Mouse (Mus musculus) heart, postnatal 0 days (tissue): ENCODE results near the gene Gprasp1. TPM values are rescaled to one million over a fixed set of nuclear protein-coding genes. Genes with fewer than 3 reads are reported as not detected.
"Not testable (repeated sequence)": the region's sequence is repeated elsewhere in the genome, so short reads cannot be mapped to it uniquely, and the experiment has no call there.

Experiments
- ATAC-seq: fragments of 200-750 bp; cut with Nextera tagmentation; 2 replicates; pipeline ENCODE4 v1.8.0; 2017; ENCODE audit warnings: low read depth, moderate number of reproducible peaks, moderate library complexity; ENCODE audit not compliant: insufficient read depth
- DNase-seq: peaks from one replicate; pipeline ENCODE4 v3.0.0-alpha.2; 2016; ENCODE audit warnings: low spot score
- H3K27ac ChIP-seq: fragments of 300-500 bp; sonication (generic); 2 replicates; pipeline ENCODE4 v1.5.1; 2014; ENCODE audit warnings: low read depth, mild to moderate bottlenecking
- H3K27me3 ChIP-seq: fragments of 300-500 bp; sonication (generic); 2 replicates; pipeline ENCODE4 v1.6.1; 2014; ENCODE audit warnings: low read length, mixed read lengths; ENCODE audit not compliant: control insufficient read depth, insufficient read depth
- H3K36me3 ChIP-seq: fragments of 300-500 bp; sonication (generic); replicated peaks from 2 replicates; pipeline ENCODE4 v1.6.1; 2014; ENCODE audit warnings: low read length, mixed read lengths; ENCODE audit not compliant: control insufficient read depth, insufficient read depth
- H3K4me1 ChIP-seq: fragments of 300-500 bp; sonication (generic); 2 replicates; pipeline ENCODE4 v1.6.1; 2014; ENCODE audit warnings: antibody characterized with exemption; ENCODE audit not compliant: control insufficient read depth, insufficient read depth
- H3K4me2 ChIP-seq: fragments of 300-500 bp; sonication (generic); 2 replicates; pipeline ENCODE4 v1.6.1; 2014; ENCODE audit warnings: low read depth, mild to moderate bottlenecking, low read length, moderate library complexity
- H3K4me3 ChIP-seq: fragments of 300-500 bp; sonication (generic); 2 replicates; pipeline ENCODE4 v1.5.1; 2014; ENCODE audit warnings: low read depth, low read length
- H3K9ac ChIP-seq: fragments of 300-500 bp; sonication (generic); replicated peaks from 2 replicates; pipeline ENCODE4 v1.6.1; 2014; ENCODE audit warnings: low read depth, low read length, mixed read lengths
- H3K9me3 ChIP-seq: fragments of 300-500 bp; sonication (generic); replicated peaks from 2 replicates; pipeline ENCODE4 v1.6.1; 2016; ENCODE audit warnings: low read length; ENCODE audit not compliant: control insufficient read depth
- CTCF ChIP-seq: IDR thresholded peaks from 2 replicates; pipeline ENCODE4 v1.5.1; 2016; ENCODE audit warnings: antibody characterized with exemption, control low read depth, low read depth
- EP300 ChIP-seq: IDR thresholded peaks from 2 replicates; pipeline ENCODE4 v1.6.1; 2016; ENCODE audit warnings: antibody characterized with exemption, low read depth
- WGBS: fragments of 180-500 bp; shearing (Covaris S2); extraction: QIAGEN DNeasy Blood & Tissue Kit; methylation state at CpG from one replicate; pipeline ENCODE4 v1.1.7; 2014; 5-methylcytosine and 5-hydroxymethylcytosine counted together
- polyA plus RNA-seq: library from polyadenylated mRNA; unstranded; fragments of >200 nt; fragmentation: Nextera tagmentation; extraction: Ambion mirVana; gene quantifications from 2 replicates; pipeline ENCODE4 v1.2.1, GENCODE M21; 2015
- total RNA-seq: library from RNA; depleted of rRNA; stranded (reverse); fragments of >200 nt; gene quantifications from 2 replicates; pipeline ENCODE4 v1.2.3, GENCODE M21; 2014; ENCODE audit warnings: low replicate concordance

The Gprasp1 gene
- total and polyA plus RNA-seq, 2 experiments from 2014 or later = 13.0 to 16.7 TPM

DNA sequence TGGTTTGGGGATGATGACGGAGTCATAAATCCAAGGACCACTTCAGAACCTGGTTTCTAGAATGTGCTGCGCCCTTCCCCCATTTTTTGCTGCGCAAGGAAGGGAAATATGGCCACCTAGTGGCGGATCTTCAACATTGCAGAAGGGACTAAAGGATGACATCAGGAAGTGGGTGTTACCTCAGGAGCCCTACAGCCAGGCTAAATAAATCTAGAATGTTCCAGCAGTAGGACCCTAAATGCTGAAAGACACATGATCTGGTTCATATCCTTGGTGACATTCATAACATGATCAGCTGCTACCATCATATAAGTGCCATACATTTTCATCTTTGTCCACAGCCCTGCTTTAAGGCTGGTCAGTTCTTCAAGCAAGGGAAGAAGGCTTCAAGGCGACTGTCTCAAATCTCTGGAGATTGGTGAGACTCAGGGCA lies 54.7 kb downstream of the Gprasp1 start, which contains the start of gene Bhlhb9:
Gene Bhlhb9, plus strand, starts transcription at position 383 of the 433 bp plus-strand sequence.
- peak; percentile 71 for TF ChIP-seq CTCF
- not testable (repeated sequence) for H3K27ac ChIP-seq, H3K27me3 ChIP-seq, H3K4me1 ChIP-seq, ATAC-seq, H3K9me3 ChIP-seq, H3K36me3 ChIP-seq
- peak; percentile 54 for DNase-seq
- 11% methylated on average over 3 of the region's 5 CpGs for WGBS
- Histone ChIP-seq H3K4me2 (peak within 1 kb of the TSS; percentile 70), H3K4me3 (peak within 1 kb of the TSS; percentile 56), H3K9ac (peak within 1 kb of the TSS; percentile 53)

DNA sequence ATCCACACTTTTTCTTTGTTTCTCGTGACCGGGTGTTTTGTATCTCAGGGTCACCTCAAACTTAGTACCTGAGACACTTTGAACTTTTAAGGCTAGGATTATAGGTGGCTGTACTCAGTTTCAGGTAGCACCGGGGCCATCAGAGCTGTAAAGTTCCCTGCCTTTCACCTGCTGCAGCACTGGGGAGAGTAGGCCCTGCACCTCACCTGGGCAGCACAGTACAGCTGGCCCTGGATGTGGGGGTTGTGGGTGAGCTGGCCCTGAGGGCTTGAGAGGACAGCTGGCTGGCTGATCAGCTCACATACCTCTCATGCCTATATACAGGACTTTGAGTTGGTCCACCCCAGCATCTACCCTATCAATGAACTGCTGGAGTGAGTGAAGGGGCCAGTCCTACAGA lies 61.6 kb downstream of the Gprasp1 start:
- Histone ChIP-seq H3K9me3 (no peaks in the 10 kb centered on the region), H3K9ac (no peak overlapping the region), H3K36me3 (no peaks in the 10 kb centered on the region), H3K4me2 (no peak overlapping the region), H3K4me1 (no peaks in the 10 kb centered on the region), H3K27ac (no peak overlapping the region), H3K27me3 (no peaks in the 10 kb centered on the region), H3K4me3 (no peak overlapping the region)
- WGBS = 85% methylated on average over 3 of the region's 3 CpGs
- TF ChIP-seq EP300 (no peak), CTCF (no peak)
- DNase-seq = no peak
- no peak for ATAC-seq

DNA sequence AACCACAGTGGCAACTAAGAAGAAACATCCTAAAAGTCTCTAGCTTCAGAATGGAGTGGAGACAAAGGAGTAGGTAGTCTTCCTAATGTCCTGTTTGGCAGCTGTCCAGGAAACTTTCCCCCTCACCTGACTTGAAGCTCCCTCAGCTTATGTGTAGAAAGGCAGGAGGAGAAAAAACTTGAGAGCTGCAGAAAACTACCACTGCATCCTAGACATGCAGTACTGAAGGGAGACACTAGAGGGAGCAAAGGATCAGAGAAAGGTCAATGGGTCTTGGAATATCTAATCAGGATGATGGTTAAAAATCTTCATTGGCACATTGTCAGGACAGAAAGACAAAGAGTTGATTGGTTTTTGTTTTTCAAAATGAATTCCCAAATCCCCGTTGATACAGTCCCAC lies 63.2 kb downstream of the Gprasp1 start:
- WGBS = 4% methylated on average over 1 of the region's 1 CpGs
- no peak for ATAC-seq
- H3K36me3 ChIP-seq = no peaks in the 10 kb centered on the region
- no peak overlapping the region for H3K4me2 ChIP-seq
- no peaks in the 10 kb centered on the region for H3K27me3 ChIP-seq
- no peak overlapping the region for H3K9ac ChIP-seq
- H3K4me1 ChIP-seq = no peaks in the 10 kb centered on the region
- H3K4me3 ChIP-seq = no peak overlapping the region
- TF ChIP-seq EP300 (no peak), CTCF (peak; percentile 73)
- no peaks in the 10 kb centered on the region for H3K9me3 ChIP-seq
- no peak overlapping the region for H3K27ac ChIP-seq
- no peak for DNase-seq

DNA sequence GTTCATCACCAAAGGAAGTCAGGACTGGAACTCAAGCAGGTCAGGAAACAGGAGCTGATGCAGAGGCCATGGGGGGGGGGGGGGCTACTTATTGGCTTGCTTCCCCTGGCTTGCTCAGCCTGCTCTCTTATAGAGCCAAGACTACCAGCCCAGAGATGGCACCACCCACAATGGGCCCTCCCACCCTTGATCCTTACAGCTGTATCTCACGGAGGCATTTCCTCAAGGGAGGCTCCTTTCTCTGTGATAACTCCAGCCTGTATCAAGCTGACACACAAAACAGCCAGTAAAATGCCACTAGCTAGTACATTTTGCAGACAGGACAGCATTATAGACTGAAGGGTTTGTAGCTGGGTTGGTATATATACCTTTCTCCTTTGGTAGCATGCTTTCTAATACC lies 93.4 kb downstream of the Gprasp1 start:
- not testable (repeated sequence) for H3K4me1 ChIP-seq, H3K4me2 ChIP-seq, H3K9me3 ChIP-seq, H3K9ac ChIP-seq, H3K4me3 ChIP-seq, H3K36me3 ChIP-seq, DNase-seq, H3K27ac ChIP-seq, ATAC-seq, H3K27me3 ChIP-seq
- whole genome bisulfite sequencing = 38% methylated on average over 1 of the region's 1 CpGs

DNA sequence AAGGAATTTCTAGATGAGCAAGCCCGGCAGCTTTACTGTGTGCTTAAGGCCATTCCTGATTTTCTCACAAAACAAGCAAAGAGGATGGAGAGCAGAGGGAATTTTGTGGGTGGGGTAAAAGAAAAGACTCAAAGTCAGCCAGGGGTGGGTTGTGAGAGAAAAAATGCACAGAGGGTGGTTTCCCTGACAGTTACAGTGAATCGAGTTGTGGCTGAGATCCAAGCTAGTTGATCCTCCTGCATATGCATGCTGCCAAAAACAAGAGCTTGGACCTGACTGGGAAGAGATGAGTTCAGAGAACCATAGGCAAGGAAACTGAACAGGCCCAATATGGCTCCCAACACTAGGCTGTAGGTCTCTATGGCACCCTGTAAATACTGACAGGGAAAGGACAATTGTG lies 95.4 kb downstream of the Gprasp1 start:
- H3K27ac ChIP-seq = no peak overlapping the region
- H3K4me2 ChIP-seq = no peak overlapping the region
- WGBS = 53% methylated on average over 2 of the region's 2 CpGs
- no peaks in the 10 kb centered on the region for H3K9me3 ChIP-seq
- ATAC-seq (no peak), DNase-seq (no peak)
- no peaks in the 10 kb centered on the region for H3K36me3 ChIP-seq
- TF ChIP-seq EP300 = no peak
- no peak for TF ChIP-seq CTCF
- no peaks in the 10 kb centered on the region for H3K4me1 ChIP-seq
- H3K9ac ChIP-seq = no peak overlapping the region
- no peak overlapping the region for H3K4me3 ChIP-seq
- no peaks in the 10 kb centered on the region for H3K27me3 ChIP-seq

DNA sequence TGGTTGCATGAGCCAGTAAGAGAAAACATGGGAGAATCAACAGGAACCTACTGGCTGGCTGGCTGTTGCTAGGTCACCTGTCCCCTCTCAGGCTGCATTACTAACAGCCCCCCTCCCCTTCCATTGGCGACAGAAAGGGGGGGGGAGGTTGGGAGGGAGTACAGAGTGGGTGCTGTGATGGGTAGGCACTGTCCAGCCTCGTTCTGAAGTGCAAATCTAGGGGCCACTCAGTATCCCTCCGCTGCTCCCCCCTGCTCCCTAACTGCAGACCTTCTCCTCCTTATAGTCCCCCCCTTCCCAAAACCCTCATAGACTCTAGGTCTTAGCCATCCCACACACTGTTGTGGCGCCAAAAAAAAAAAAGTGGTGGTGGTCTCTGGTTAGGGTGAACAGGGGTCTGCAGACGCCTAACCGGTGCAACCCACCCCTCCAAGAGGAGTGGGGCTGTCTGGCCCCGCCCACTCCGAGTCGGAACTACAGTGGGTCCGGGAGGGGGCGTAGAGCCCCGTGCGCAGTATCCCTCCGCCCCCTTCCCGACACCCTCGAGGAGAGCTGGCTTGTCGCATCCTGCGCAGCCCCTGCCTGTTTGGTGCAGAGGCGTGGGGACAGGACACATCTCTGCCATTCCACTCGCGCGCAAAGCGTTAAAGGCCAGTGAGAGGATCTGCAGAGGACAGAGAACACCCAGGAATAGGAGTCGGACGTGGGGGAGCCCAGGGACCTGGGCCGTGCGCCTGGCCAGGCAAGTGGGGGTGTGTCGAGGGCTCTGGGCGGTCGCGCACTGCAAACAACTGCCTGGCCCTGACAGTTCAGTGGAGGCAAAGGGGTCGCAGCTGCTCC lies 96.2 kb downstream of the Gprasp1 start, which contains the start of gene Gprasp2:
Gene Gprasp2, plus strand, starts transcription at position 514 of the 840 bp plus-strand sequence.
- DNase-seq, H3K27me3 ChIP-seq, H3K9me3 ChIP-seq, H3K36me3 ChIP-seq, H3K4me1 ChIP-seq, H3K9ac ChIP-seq, H3K27ac ChIP-seq: not testable (repeated sequence)
- peak; percentile 58 for ATAC-seq
- WGBS = 27% methylated on average over 16 of the region's 32 CpGs
- Histone ChIP-seq H3K4me2 (peak within 1 kb of the TSS; percentile 83), H3K4me3 (peak within 1 kb of the TSS; percentile 46)
